Mouse (Mus musculus) testis, adult 2 months (tissue): ENCODE data around the gene Fpr3. TPM values are rescaled to one million over a fixed set of nuclear protein-coding genes. Genes with fewer than 3 reads are reported as not detected.
"Not testable (repeated sequence)": the region's sequence is repeated elsewhere in the genome, so short reads cannot be mapped to it uniquely, and the experiment has no call there.

Experiments used
- H3K27ac ChIP-seq: fragments of 200-500 bp; 2 replicates; pipeline ENCODE4 v1.5.1; 2012; ENCODE audit warnings: low read depth, low read length; ENCODE audit not compliant: control insufficient read depth, insufficient read depth
- H3K27me3 ChIP-seq: fragments of 200-500 bp; 2 replicates; pipeline ENCODE4 v1.6.1; 2012; ENCODE audit warnings: mild to moderate bottlenecking, low read length, moderate library complexity; ENCODE audit not compliant: control insufficient read depth, insufficient read depth
- H3K36me3 ChIP-seq: fragments of 200-500 bp; 2 replicates; pipeline ENCODE4 v1.6.1; 2012; ENCODE audit warnings: mild to moderate bottlenecking, low read length; ENCODE audit not compliant: control insufficient read depth, insufficient read depth
- H3K4me1 ChIP-seq: fragments of 200-500 bp; 2 replicates; pipeline ENCODE4 v1.6.1; 2012; ENCODE audit warnings: low read length; ENCODE audit not compliant: control insufficient read depth, insufficient read depth
- H3K4me3 ChIP-seq: fragments of 200-500 bp; 2 replicates; pipeline ENCODE4 v1.5.1; 2012; ENCODE audit warnings: low read depth, mild to moderate bottlenecking, low read length, moderate library complexity, mixed read lengths; ENCODE audit not compliant: control insufficient read depth
- CTCF ChIP-seq: fragments of 200-500 bp; IDR thresholded peaks from 2 replicates; pipeline ENCODE4 v1.5.1; 2012; ENCODE audit warnings: low read depth, mild to moderate bottlenecking, inconsistent platforms, low read length, moderate library complexity; ENCODE audit not compliant: control insufficient read depth, insufficient read depth, insufficient replicate concordance
- POLR2A ChIP-seq: fragments of 200-500 bp; IDR thresholded peaks from 2 replicates; pipeline ENCODE4 v1.6.1; 2012; ENCODE audit warnings: low read depth, mild to moderate bottlenecking, inconsistent platforms, low read length, moderate library complexity; ENCODE audit not compliant: control insufficient read depth
- polyA plus RNA-seq: library from polyadenylated mRNA; depleted of rRNA; stranded (reverse); fragments of >200 nt; gene quantifications from 2 replicates; pipeline ENCODE4 v1.2.3, GENCODE M21; 2012

Gene Fpr3
- polyA plus RNA-seq, 1 experiment = not detected

DNA sequence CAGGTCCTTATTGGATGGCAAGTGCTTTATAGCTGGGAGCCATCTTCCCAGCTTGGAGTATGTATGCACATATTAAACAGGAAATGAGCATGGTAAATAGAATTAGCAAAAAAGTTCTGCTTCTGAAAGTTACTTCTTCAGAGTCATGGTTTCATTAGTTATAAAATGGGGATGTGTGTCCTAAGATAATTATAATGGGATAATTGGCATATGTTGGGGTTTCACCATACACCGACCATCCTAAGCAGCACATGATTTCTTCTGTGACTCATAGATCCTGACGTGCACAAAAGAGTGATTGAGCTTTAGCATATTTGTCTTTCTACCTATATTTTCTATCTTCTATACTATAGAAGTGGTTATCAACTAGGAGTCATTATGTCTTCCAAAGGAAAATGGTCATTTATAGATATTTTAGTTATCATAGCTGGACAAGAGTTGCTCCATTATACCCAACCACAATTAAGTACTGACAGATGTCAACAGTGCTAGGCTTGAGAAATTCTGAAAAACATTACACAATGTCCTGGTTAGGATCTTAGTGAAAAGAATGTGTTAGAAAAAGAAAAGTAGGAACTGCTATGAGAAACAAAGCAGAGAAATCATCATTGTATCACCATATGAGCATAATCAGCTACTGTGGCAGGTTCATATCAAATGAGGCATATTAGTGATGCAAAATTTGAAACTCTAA, 2.2 kb downstream of the Fpr3 start:
- TF ChIP-seq POLR2A (no peak), CTCF (no peak)
- no peak overlapping the region for H3K27ac ChIP-seq
- H3K36me3 ChIP-seq = no peaks in the 10 kb centered on the region
- H3K4me1 ChIP-seq = no peaks in the 10 kb centered on the region
- no peak overlapping the region for H3K4me3 ChIP-seq
- no peaks in the 10 kb centered on the region for H3K27me3 ChIP-seq

DNA sequence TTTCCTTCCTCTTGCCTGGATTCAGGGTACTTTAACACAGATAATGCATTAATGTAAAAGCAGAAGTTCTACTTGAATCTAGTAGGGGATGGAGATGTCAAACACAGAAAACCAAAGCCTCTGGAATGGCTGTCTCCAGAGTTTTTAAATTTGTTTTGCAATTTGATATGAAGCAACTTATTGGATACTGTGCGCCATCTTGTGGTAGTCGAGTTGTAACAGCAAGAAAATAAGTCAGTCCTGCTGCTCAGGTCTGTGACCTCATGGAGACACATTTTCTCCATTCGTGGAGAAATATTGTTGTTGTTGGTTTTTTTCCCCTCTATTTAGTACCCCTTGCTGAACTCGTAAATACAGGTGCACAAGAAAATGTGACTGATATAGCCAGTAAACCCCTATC, 8.4 kb downstream of the Fpr3 start:
- H3K27ac ChIP-seq = no peak overlapping the region
- no peaks in the 10 kb centered on the region for H3K4me1 ChIP-seq
- no peaks in the 10 kb centered on the region for H3K36me3 ChIP-seq
- no peaks in the 10 kb centered on the region for H3K27me3 ChIP-seq
- no peak for TF ChIP-seq CTCF
- no peak for TF ChIP-seq POLR2A
- no peak overlapping the region for H3K4me3 ChIP-seq

DNA sequence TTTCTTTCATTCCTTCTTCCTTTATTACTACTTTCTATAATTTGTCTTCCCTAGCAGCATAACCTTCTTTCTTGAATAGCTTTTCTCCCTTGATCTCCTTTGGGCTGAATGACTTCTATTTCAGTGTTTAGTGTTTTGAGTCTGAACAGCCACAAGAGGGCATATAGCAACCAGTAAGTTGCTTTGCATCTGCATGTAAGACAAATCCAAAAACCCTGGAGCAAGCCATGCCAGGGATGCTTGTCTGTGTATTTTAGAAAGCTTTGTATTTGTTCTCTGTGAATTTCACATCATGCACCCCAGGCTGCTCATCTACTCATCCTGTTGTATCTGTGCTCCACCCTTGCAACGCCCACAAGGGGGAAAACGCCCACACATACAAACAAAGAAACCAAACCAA, 11.6 kb downstream of the Fpr3 start:
- Histone ChIP-seq H3K4me1 (no peaks in the 10 kb centered on the region), H3K36me3 (no peaks in the 10 kb centered on the region), H3K27ac (no peak overlapping the region), H3K4me3 (no peak overlapping the region), H3K27me3 (no peaks in the 10 kb centered on the region)
- TF ChIP-seq POLR2A (no peak), CTCF (no peak)

DNA sequence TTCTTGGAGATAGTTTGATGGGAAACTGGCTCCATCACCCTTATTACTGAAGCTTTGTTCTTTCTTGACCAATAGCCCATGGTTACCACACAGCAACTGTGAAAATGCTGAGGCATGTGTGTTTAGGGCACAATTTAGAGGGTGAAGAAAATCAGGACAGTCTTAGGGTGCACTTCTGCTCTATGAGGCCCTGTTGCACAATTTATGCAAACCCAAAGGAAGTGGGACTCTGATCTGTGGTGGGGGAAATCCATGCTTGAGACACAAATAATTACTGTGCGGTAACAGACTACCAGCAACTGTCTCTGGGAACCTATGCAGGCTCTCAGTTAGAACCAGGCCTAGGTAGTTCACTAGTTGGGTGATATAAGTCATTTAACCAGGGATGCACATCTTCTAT, 13.1 kb downstream of the Fpr3 start:
- TF ChIP-seq POLR2A = no peak
- TF ChIP-seq CTCF = no peak
- Histone ChIP-seq H3K27me3 (no peaks in the 10 kb centered on the region), H3K4me3 (no peak overlapping the region), H3K36me3 (no peaks in the 10 kb centered on the region), H3K27ac (no peak overlapping the region), H3K4me1 (no peaks in the 10 kb centered on the region)

DNA sequence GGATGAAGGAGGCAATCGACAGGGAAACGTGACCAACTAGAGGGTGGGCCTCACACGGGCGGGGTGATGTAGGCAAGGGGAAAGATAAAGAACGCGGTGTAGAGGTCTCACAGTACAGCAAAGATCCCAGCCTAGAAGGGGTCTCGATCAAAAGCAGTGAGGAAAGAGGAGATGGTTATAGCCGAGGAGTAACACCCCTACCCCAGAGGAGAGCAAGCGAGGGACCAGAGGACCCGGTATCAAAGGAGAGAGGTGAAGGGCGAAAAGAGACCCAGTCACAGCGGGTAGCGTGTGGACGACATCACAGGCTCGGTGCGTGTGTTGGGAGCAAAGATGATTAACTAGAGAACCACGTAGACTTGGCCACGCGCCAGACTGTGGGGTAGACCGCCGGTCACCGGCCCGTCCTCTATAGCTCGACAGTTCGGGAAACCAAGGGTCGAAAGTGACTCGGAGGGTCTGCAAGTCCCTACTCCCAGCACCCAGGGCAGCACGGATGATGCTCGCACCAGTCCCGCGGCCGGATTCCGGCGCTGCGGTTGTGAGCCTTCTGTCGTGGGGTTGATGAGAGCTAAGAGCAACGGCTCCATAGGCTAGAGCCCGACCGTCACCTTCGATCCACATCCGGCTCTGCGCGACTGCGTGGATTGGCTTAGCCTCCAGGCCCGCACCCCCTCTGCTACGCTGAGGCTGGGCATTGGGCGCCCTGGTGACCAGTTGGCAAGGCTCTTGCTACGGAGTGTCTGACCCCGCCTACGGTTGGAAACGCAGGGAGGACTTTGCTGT, 22.2 kb downstream of the Fpr3 start:
- no peaks in the 10 kb centered on the region for H3K36me3 ChIP-seq
- no peak for TF ChIP-seq CTCF
- TF ChIP-seq POLR2A = peak; percentile 86
- H3K4me1 ChIP-seq = peaks cover 10% of the 10 kb centered on the region
- H3K4me3 ChIP-seq = peak overlapping the region; percentile 49
- H3K27me3 ChIP-seq = no peaks in the 10 kb centered on the region
- H3K27ac ChIP-seq = peak overlapping the region; percentile 48

DNA sequence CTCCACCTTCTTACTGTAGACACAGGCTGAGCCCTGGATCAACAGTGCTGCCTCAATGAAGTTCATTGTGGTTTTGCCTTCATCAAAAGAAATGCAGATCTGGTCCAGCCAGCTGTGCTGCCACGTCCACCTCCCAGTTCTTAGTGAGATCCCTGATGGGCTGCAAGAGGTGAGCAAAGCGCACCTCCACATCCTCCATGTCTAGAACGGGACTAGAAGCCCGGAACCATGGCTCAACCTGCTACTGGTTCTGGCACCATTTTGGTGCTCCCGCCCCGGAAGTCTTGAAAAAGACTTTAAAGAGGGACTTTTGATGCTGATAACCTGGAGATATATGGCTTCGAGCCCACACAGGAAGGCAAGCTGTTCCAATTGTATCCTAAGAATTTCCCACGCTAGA, 25.0 kb downstream of the Fpr3 start:
- H3K4me3 ChIP-seq = peak overlapping the region; percentile 6
- not testable (repeated sequence) for H3K4me1 ChIP-seq, H3K27ac ChIP-seq, H3K36me3 ChIP-seq, H3K27me3 ChIP-seq

DNA sequence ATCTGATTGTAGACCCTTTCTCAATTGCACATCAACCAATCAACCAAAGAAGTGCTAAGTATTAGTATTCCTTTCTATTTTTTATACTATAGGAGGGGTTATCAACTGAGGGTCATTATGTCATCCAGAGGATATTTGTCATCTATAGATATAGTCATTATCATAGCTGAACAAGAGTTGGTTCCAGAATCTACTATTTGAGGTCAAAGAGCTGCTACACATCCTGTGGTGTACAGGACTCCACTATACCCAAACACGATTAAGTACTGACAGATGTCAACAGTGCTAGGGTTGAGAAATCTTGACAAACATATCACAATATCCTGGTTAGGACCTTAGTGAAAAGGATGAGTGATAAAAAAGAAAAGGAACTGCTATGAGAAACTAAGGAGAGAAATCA, 29.7 kb downstream of the Fpr3 start:
- H3K27ac ChIP-seq = no peak overlapping the region
- peaks cover 2% of the 10 kb centered on the region; the same call in 1 of the 2 replicates for H3K4me1 ChIP-seq
- TF ChIP-seq CTCF = no peak
- no peak for TF ChIP-seq POLR2A
- H3K27me3 ChIP-seq = no peaks in the 10 kb centered on the region
- no peak overlapping the region for H3K4me3 ChIP-seq
- H3K36me3 ChIP-seq = no peaks in the 10 kb centered on the region
